Mouse (Mus musculus) olfactory bulb, adult 2 months (tissue): ENCODE measurements at regions not wholly inside any gene's neighbourhood (a gene's known extent, or its start where the extent isn't known, plus 50 kb on each side); places are given as distances from the start of the nearest gene placed in this dataset.

Experiments
- H3K27ac ChIP-seq: fragments of 200-500 bp; 2 replicates; pipeline ENCODE4 v1.5.1; 2012; ENCODE audit warnings: low read depth, low read length; ENCODE audit not compliant: insufficient read depth
- H3K4me1 ChIP-seq: fragments of 200-500 bp; 2 replicates; pipeline ENCODE4 v1.6.1; 2012; ENCODE audit warnings: low read length; ENCODE audit not compliant: control insufficient read depth, insufficient read depth
- H3K4me3 ChIP-seq: fragments of 200-500 bp; 2 replicates; pipeline ENCODE4 v1.5.1; 2012; ENCODE audit warnings: mild to moderate bottlenecking, low read depth, low read length, moderate library complexity; ENCODE audit not compliant: insufficient read depth
- CTCF ChIP-seq: fragments of 200-500 bp; IDR thresholded peaks from 2 replicates; pipeline ENCODE4 v1.5.1; 2012; ENCODE audit warnings: low read depth, mild to moderate bottlenecking, low read length, moderate library complexity; ENCODE audit not compliant: insufficient read depth
- POLR2A ChIP-seq: fragments of 200-500 bp; IDR thresholded peaks from 2 replicates; pipeline ENCODE4 v1.6.1; 2012; ENCODE audit warnings: mild to moderate bottlenecking, low read depth, low read length, moderate library complexity; ENCODE audit not compliant: insufficient read depth
- WGBS: fragments of 180-500 bp; shearing (Covaris S2); methylation state at CpG from one replicate; pipeline ENCODE4 v1.1.7; 2018; 5-methylcytosine and 5-hydroxymethylcytosine counted together

DNA sequence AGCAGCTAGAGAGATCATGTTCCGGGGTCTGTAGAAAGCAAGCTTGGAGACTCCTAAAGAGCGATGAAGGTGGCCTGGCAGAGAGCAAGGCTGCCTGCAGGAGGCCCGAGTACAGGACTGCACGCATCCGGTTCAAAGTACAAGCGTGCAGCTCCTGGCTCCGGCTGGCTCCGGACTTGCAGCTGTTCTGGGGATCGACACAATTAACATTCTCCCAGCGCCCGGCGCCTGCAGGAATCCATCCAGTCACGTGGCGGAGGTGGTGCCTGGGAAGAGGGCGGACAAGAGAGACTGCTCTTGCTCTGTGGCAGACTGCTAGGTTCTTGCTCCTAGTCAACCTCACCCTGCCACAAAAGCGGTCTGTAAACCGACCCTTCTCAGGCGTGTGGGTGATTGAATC lies 86.9 kb downstream of the Bdh1 start:
- TF ChIP-seq POLR2A, result no peak
- no peak for TF ChIP-seq CTCF
- peak overlapping the region; percentile 13 for H3K4me3 ChIP-seq
- H3K4me1 ChIP-seq, result peaks cover 17% of the 10 kb centered on the region
- 2% methylated on average over 18 of the region's 18 CpGs for WGBS
- H3K27ac ChIP-seq, result peak overlapping the region; percentile 43

DNA sequence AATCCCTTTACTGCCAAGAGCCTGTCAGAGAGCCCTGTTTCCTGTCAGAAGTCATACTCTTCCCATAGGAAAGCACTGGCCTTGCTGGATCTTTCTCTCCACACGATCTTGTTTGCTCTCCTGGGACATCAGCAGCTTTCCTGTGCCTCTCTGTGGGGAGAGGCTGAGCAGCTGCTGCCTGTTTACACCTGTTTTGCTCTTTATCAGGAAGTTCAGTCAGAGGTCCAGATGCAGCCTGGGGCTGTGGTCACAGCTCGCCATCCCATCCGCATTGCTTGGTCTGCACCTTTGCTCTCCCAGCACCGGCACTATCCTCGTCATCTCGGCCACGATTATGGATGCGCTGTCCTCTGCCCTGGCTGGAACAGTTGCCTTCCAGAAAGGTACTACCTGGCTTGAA lies 88.0 kb downstream of the Bdh1 start:
- TF ChIP-seq CTCF, result no peak
- TF ChIP-seq POLR2A, result no peak
- Histone ChIP-seq H3K27ac (no peak overlapping the region), H3K4me1 (peaks cover 16% of the 10 kb centered on the region), H3K4me3 (no peak overlapping the region)
- WGBS, result 91% methylated on average over 8 of the region's 8 CpGs

DNA sequence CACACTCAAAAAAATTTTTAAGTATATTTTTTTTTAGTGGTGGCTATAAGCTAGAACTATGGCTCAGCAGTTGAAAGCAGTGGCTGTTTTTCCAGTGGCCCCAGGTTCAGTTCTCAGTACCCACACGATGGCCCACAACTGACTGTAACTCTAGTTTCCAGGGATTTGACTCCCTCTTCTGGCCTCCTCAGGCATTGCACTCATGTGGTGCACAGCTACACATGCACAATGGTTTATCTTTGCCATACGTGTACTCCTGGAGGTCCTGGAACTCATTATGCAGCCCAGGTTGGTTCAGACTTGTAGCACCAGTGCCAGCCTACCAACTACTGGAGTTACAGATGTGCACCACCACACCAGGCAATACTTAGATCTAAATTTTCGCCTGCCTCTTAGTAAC lies 96.7 kb downstream of the Bdh1 start:
- Histone ChIP-seq H3K4me1 (peaks cover 9% of the 10 kb centered on the region), H3K4me3 (no peak overlapping the region), H3K27ac (no peak overlapping the region)
- TF ChIP-seq CTCF (no peak), POLR2A (no peak)
- WGBS, result 98% methylated on average over 3 of the region's 3 CpGs

DNA sequence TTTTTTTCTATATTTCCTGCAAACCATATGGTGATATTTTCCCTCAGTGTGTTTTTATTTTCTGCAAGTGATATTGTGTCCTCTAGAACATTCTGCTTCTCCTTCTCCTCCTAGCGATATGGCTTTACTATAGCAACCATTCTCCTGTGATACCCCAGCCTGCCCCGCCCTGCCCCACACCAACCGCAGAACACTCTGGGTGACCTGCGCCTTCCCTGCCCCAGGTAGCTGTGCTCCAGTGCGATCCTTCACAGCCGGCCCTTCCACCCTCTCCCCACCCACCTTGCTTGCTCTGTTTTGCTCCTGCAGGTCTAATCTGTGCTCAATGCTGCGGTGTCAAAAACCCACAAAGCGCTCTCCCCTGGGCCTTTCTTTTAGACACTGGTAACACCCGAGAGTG lies 98.0 kb downstream of the Bdh1 start:
- Histone ChIP-seq H3K4me1 (peaks cover 9% of the 10 kb centered on the region), H3K27ac (no peak overlapping the region), H3K4me3 (no peak overlapping the region)
- TF ChIP-seq CTCF, result no peak
- no peak for TF ChIP-seq POLR2A
- 82% methylated on average over 9 of the region's 9 CpGs for WGBS

DNA sequence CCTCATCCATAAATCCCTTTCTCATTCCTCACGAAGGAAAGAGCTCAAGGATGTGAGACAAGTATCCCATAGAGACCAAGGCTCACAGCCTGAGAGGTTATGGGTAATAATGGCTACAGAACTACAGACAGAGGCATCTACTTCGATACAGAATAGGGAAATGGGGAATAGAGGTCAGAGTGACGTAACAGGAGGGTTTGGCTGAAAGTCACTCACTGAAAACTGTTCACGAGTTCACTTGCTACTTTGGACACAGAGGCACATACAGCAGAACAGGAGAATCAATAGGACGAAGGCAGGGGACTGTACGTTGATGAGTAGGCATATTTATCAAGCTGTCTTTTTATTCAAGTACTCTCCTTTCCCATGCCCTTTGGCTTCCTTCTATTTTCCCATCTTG lies 99.7 kb downstream of the Bdh1 start:
- no peak for TF ChIP-seq CTCF
- no peak for TF ChIP-seq POLR2A
- Histone ChIP-seq H3K4me3 (no peak overlapping the region), H3K4me1 (peaks cover 7% of the 10 kb centered on the region), H3K27ac (no peak overlapping the region)
- WGBS, result 89% methylated on average over 6 of the region's 6 CpGs

DNA sequence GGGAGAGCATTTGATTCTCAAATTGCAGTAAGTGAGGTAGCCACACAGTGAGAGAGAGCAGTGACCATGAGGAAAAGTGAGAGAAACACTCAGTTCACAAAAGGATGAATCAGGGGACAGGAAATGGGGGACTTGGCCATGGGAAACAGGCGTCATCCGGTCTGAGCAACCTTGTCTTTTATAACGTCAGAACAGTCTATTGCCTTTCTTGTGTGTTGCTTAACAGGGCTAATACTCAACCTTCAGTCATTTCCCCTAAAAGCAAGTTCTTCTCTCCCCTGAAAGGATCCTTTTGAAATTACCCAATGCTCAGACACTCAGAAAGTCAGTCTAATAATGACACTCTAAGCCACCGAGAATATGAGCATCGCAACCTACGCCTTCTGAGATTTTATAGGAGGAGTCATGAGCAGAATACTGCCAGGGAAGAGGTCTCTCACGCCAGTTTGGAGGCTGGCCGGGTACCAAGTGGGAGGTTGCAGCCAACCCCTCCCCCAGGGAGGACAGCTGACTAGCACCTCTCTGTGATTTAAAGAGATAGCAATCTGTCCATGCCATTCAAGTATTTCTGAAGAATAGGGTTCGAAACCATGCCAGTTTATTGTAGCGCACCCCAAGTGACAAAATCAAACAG lies 104.7 kb downstream of the Bdh1 start:
- Histone ChIP-seq H3K27ac (no peak overlapping the region), H3K4me3 (no peak overlapping the region), H3K4me1 (peaks cover 4% of the 10 kb centered on the region; the same call in 1 of the 2 replicates)
- 72% methylated on average over 10 of the region's 10 CpGs for WGBS
- no peak for TF ChIP-seq CTCF
- no peak for TF ChIP-seq POLR2A

DNA sequence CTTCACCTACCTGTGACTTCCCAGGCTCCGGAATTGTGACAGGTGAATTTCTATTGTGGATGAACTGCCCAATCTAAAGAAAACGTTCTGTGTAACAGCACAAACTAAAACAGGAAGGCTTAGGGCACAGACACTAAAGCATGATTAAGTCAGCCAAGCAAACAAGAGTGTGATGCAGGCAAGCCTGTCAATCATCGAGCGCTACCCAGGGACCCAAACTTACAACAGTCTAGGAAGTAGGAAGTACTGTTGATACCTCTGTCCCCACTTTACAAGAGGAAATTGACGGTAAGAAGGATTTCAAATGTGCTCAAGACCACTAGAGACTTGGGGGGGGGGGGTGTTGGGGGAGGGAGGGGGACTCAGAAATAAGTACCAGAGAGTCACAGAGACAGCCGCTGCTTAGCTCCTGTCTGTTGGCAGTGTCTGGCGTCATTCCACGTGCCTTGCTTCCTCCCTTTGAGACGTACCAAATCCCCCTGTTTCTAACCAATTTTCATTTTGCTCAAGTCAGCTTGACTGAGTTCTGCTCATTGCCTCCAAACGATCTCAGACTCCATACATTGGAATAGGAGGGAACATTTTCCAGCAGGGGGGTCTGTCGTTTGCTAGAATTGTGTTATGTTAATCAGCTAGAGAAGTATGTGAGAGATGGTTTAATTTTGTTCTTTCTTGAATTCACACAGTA lies 106.7 kb downstream of the Bdh1 start:
- 56% methylated on average over 11 of the region's 11 CpGs for WGBS
- TF ChIP-seq POLR2A (no peak), CTCF (no peak)
- H3K4me1 ChIP-seq, result peaks cover 4% of the 10 kb centered on the region; the same call in 1 of the 2 replicates
- H3K27ac ChIP-seq, result no peak overlapping the region
- H3K4me3 ChIP-seq, result no peak overlapping the region

DNA sequence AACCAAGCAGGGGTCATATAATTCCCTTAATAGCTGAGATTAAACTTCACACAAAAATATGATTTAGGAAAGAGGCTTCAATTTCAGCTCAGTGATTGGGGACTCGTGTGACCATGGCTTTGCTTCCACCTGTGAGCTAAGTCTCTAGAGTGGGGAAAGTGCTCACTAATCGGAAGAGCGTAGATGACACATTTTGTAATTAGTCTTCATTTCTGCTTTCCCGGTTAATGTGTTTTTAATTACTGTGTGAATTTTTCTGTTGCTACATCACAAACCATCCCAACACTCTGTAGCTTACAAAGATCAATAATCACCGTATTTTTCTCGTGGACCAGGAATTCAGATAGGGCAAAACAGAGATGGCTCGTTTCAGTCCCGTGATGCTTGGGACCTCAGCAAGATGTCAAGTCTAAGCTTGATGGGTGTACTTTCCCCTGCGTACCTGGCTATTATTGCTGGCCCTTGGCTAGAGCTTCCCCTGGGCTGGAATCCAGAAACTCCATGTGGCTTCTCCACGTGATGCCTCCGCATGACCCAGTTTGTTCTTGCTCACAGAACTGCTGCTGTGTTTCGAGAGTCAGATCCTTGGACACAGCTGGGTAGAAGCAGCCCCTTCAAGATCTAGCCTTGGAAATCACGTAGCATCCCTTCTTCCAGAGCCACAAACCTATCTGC lies 107.3 kb downstream of the Bdh1 start:
- Histone ChIP-seq H3K27ac (no peak overlapping the region), H3K4me1 (peaks cover 4% of the 10 kb centered on the region; the same call in 1 of the 2 replicates), H3K4me3 (no peak overlapping the region)
- TF ChIP-seq POLR2A, result no peak
- no peak for TF ChIP-seq CTCF
- 68% methylated on average over 13 of the region's 13 CpGs for WGBS

DNA sequence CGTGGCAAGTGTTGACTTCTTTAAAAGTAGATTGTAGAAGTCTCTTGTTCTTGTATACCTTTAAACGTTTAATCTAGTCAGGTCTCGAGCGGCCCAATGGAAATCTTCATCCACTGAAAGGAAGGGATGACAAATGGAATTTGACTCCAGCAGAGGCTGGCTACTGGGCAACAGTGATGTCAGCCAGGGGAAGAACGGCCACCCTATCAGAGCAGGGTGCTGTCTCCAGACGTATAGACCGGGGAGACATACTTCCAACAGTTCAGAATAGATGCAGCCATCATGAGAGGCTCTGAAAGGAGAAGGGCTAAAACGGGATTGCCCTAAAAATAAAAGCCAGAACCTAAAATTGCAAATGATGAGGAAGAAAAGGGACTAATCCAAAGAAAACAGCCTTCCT lies 108.0 kb downstream of the Bdh1 start:
- no peak overlapping the region for H3K4me3 ChIP-seq
- TF ChIP-seq POLR2A (no peak), CTCF (no peak)
- H3K4me1 ChIP-seq, result peaks cover 7% of the 10 kb centered on the region; the same call in 1 of the 2 replicates
- H3K27ac ChIP-seq, result no peak overlapping the region
- WGBS, result 88% methylated on average over 8 of the region's 8 CpGs
